Mouse (Mus musculus) liver, embryonic 14.5 days (tissue): Measurements from ENCODE around the gene Mthfd1.

ENCODE experiments used
- CTCF ChIP-seq: IDR thresholded peaks from 2 replicates; pipeline ENCODE4 v1.5.1; 2016; ENCODE audit warnings: antibody characterized with exemption, low read depth, control low read depth
- EP300 ChIP-seq: IDR thresholded peaks from 2 replicates; pipeline ENCODE4 v1.6.1; 2016; ENCODE audit warnings: antibody characterized with exemption, low read depth

GRCm38 (mm10) chr12:76288494-76288893, 33.4 kb downstream of the Mthfd1 start:
- TF ChIP-seq CTCF (no peak), EP300 (no peak)
